Mouse (Mus musculus): ENCODE results near the gene Med12l.

GRCm38 (mm10) chr3:59080919-59081318 is 75.3 kb downstream of the Med12l start:
- TF ChIP-seq HCFC1 (IDR thresholded peaks at IDR 0.05; ENCODE audit: borderline replicate concordance, insufficient read depth, low read length) (no peak), ZC3H11A (IDR thresholded peaks at IDR 0.05; ENCODE audit: borderline replicate concordance, low read depth, low read length) (no peak), CHD2 (IDR thresholded peaks at IDR 0.05; ENCODE audit: low read depth, low read length) (no peak), MAFK (IDR thresholded peaks at IDR 0.05; ENCODE audit: insufficient read depth, low read depth, low read length) (no peak), ZNF384 (IDR thresholded peaks at IDR 0.05; ENCODE audit: low read depth, low read length) (no peak)

All from ES-E14 (cell line).